Mouse (Mus musculus): ENCODE results near the gene Anapc16.

GRCm38 (mm10) chr10:59972999-59973398 lies 29.9 kb downstream of the Anapc16 start:
- TF ChIP-seq USF1 (IDR thresholded peaks at IDR 0.05; ENCODE audit: low read depth) (no peak), POLR2A (IDR thresholded peaks at IDR 0.05; ENCODE audit: insufficient read length, low read depth) (no peak), CEBPB (IDR thresholded peaks at IDR 0.05; ENCODE audit: insufficient read depth, poor library complexity, severe bottlenecking) (no peak)
